Mouse (Mus musculus) C2C12 (cell line): ENCODE measurements around the gene Morn3.

Source experiments
- CEBPB ChIP-seq: IDR thresholded peaks from one replicate; pipeline ENCODE4 v1.6.1; 2011; ENCODE audit warnings: low read depth, mild to moderate bottlenecking, control low read depth, moderate library complexity
- CTCF ChIP-seq: IDR thresholded peaks from one replicate; pipeline ENCODE4 v1.5.1; 2011; ENCODE audit not compliant: control insufficient read depth, insufficient read depth, insufficient read length
- MAX ChIP-seq: IDR thresholded peaks from one replicate; pipeline ENCODE4 v1.6.1; 2011; ENCODE audit warnings: mild to moderate bottlenecking, control low read depth
- MYOG ChIP-seq: IDR thresholded peaks from one replicate; pipeline ENCODE4 v1.6.1; 2011; ENCODE audit not compliant: control insufficient read depth, insufficient read length; ENCODE audit errors: extremely low read depth
- USF1 ChIP-seq: IDR thresholded peaks from one replicate; pipeline ENCODE4 v1.6.1; 2011; ENCODE audit warnings: low read depth, mild to moderate bottlenecking, control low read depth, moderate library complexity

- TF ChIP-seq CEBPB (no peak), CTCF (no peak), USF1 (no peak), MYOG (no peak), MAX (no peak)
Observed at GRCm38 (mm10) chr5:122993811-122994210, 53.0 kb downstream of the Morn3 start.
